Mouse (Mus musculus): ENCODE data around the gene Tlcd1.
A peak's percentile ranks its signal among the peaks of the same experiment; 100 is the strongest.

Gene Tlcd1

GRCm38 (mm10) chr11:78164924-78165760 is 11.4 kb upstream of the Tlcd1 start, which contains the start of gene Traf4:
Traf4 (minus strand) TSS chr11:78165589.
- H3K36me3 ChIP-seq (ENCODE audit: control insufficient read depth, insufficient read depth, low read length, poor library complexity, severe bottlenecking): peaks cover 1% of the 10 kb centered on the region; the same call in 1 of the 2 replicates
- DNase-seq (ENCODE audit: low read depth, low spot score): peak; percentile 87
- no peaks in the 10 kb centered on the region for H3K27me3 ChIP-seq (ENCODE audit: control insufficient read depth, insufficient read depth, low read length, poor library complexity, severe bottlenecking)

- peaks cover 1% of the 10 kb centered on the region; the same call in 1 of the 2 replicates for H3K36me3 ChIP-seq (ENCODE audit: control insufficient read depth, insufficient read depth, low read length, poor library complexity, severe bottlenecking)
- no peak for DNase-seq (ENCODE audit: low read depth, low spot score)
- no peaks in the 10 kb centered on the region for H3K27me3 ChIP-seq (ENCODE audit: control insufficient read depth, insufficient read depth, low read length, poor library complexity, severe bottlenecking)
These were observed 10.8 kb upstream of the Tlcd1 start for GRCm38 (mm10) chr11:78165761-78166109.

- no peak for DNase-seq (ENCODE audit: low read depth, low spot score)
- peaks cover 1% of the 10 kb centered on the region; the same call in 1 of the 2 replicates for H3K36me3 ChIP-seq (ENCODE audit: control insufficient read depth, insufficient read depth, low read length, poor library complexity, severe bottlenecking)
- H3K27me3 ChIP-seq (ENCODE audit: control insufficient read depth, insufficient read depth, low read length, poor library complexity, severe bottlenecking): no peaks in the 10 kb centered on the region
These were observed 10.3 kb upstream of the Tlcd1 start for GRCm38 (mm10) chr11:78166161-78166560.

GRCm38 (mm10) chr11:78166640-78167039 is 9.9 kb upstream of the Tlcd1 start:
- Histone ChIP-seq H3K27me3 (ENCODE audit: control insufficient read depth, insufficient read depth, low read length, poor library complexity, severe bottlenecking) (no peaks in the 10 kb centered on the region), H3K36me3 (ENCODE audit: control insufficient read depth, insufficient read depth, low read length, poor library complexity, severe bottlenecking) (no peaks in the 10 kb centered on the region; the same call in 1 of the 2 replicates)
- no peak for DNase-seq (ENCODE audit: low read depth, low spot score)

GRCm38 (mm10) chr11:78167257-78167959 is 9.1 kb upstream of the Tlcd1 start:
- H3K36me3 ChIP-seq (ENCODE audit: control insufficient read depth, insufficient read depth, low read length, poor library complexity, severe bottlenecking): no peaks in the 10 kb centered on the region
- DNase-seq (ENCODE audit: low read depth, low spot score): no peak
- no peaks in the 10 kb centered on the region for H3K27me3 ChIP-seq (ENCODE audit: control insufficient read depth, insufficient read depth, low read length, poor library complexity, severe bottlenecking)

- Histone ChIP-seq H3K27me3 (ENCODE audit: control insufficient read depth, insufficient read depth, low read length, poor library complexity, severe bottlenecking) (no peaks in the 10 kb centered on the region), H3K36me3 (ENCODE audit: control insufficient read depth, insufficient read depth, low read length, poor library complexity, severe bottlenecking) (no peaks in the 10 kb centered on the region)
- peak; percentile 90 for DNase-seq (ENCODE audit: low read depth, low spot score)
These were observed 7.7 kb upstream of the Tlcd1 start for GRCm38 (mm10) chr11:78168541-78169468.

DNA sequence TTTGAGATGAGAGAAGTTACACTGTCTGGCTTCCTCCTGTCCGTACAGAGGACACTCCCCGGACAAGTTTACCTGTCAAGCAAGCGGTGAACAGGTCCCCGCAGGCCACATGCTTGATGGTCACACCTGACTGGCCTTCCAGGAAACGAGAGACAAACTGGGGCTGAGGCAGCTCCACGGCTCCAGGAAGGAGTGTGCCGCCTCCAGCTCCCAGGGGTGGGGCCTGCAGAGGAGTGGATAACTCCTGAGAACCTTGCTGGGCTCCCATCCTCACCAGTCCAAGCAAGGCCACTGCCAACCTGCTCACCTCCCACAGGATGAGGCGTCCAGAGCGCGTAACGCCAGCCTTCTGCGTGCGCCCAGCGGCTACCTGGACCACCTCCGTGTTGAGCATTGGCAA is 6.2 kb upstream of the Tlcd1 start:
- DNase-seq (ENCODE audit: low read depth, low spot score): peak; percentile 34
- H3K36me3 ChIP-seq (ENCODE audit: control insufficient read depth, insufficient read depth, low read length, poor library complexity, severe bottlenecking): no peaks in the 10 kb centered on the region
- H3K27me3 ChIP-seq (ENCODE audit: control insufficient read depth, insufficient read depth, low read length, poor library complexity, severe bottlenecking): no peaks in the 10 kb centered on the region

DNA sequence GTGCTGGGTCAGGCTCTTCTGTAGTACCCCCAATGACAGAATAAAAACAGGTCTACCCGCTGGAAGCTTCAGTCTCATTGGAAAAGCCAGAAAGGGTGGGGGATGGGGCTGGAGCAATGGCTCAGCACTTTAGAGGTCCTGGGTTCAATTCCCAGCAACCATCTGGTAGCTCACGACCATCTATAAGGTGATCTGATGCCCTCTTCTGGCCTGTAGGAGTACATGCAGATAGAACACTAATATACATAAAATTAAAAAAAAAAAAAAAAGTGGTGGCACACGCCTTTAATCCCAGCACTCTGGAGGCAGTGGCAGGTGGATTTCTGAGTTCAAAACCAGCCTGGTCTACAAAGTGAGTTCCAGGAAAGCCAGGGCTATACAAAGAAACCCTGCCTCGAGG is 5.2 kb upstream of the Tlcd1 start:
- H3K36me3 ChIP-seq (ENCODE audit: control insufficient read depth, insufficient read depth, low read length, poor library complexity, severe bottlenecking): no peaks in the 10 kb centered on the region
- no peaks in the 10 kb centered on the region for H3K27me3 ChIP-seq (ENCODE audit: control insufficient read depth, insufficient read depth, low read length, poor library complexity, severe bottlenecking)
- peak; percentile 55 for DNase-seq (ENCODE audit: low read depth, low spot score)

DNA sequence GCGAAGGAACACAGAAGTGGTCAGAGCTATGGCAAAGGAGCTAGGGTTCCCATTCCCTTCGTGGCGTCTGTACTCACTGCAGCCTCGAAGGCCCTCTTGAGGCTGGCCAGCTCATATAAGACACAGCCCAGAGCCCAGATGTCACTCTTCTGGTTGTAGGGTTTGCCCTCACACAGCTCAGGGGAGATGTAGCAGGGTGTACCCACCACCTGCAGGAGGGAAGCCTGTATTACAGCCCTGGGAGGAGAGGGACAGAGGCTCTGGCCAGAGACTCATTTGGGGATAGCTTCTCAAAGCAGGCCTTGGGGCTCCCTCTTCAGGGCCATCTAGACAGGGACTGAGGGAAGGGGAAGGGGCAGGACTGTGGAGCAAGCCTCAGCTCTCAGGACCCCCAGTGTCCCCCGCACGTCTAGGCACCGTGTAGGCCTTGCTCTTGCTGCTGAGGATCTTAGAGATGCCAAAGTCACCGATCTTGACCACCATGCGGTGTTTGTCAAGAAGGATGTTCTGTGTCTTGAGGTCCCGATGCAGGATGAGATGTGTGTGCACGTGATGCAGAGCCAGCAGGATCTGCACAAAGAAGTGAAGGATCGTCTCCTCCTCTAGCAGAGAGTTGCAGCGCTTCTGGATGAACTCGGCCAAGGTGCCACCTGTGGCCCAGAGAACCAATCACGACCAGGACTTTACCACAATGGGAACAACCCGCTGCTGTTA is 4.3 kb upstream of the Tlcd1 start:
- Histone ChIP-seq H3K27me3 (ENCODE audit: control insufficient read depth, insufficient read depth, low read length, poor library complexity, severe bottlenecking) (no peaks in the 10 kb centered on the region), H3K36me3 (ENCODE audit: control insufficient read depth, insufficient read depth, low read length, poor library complexity, severe bottlenecking) (no peaks in the 10 kb centered on the region)
- DNase-seq (ENCODE audit: low read depth, low spot score): peak; percentile 47

- no peaks in the 10 kb centered on the region for H3K36me3 ChIP-seq (ENCODE audit: control insufficient read depth, insufficient read depth, low read length, poor library complexity, severe bottlenecking)
- H3K27me3 ChIP-seq (ENCODE audit: control insufficient read depth, insufficient read depth, low read length, poor library complexity, severe bottlenecking): no peaks in the 10 kb centered on the region
- DNase-seq (ENCODE audit: low read depth, low spot score): no peak
These were observed 3.6 kb upstream of the Tlcd1 start for GRCm38 (mm10) chr11:78172748-78173383.

DNA sequence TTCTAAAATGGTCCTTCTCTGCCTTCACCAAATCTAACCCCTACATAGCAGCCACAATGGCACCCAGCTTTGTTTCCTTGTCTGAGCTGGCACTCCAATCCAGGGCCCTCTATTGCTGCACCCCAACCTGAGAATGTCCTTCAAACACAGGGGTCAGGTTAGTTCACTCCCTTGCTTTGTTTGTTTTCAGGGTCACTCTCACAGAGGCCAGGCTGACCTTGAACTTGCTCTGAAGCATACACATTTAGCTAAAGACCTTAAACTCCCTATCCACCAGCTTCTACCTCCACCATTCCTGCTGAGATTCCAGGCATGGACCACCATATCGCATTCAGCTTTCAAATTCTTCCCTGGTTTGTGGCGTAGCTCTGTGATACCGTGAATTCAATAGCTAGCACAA is 2.0 kb upstream of the Tlcd1 start:
- Histone ChIP-seq H3K27me3 (ENCODE audit: control insufficient read depth, insufficient read depth, low read length, poor library complexity, severe bottlenecking) (no peaks in the 10 kb centered on the region), H3K36me3 (ENCODE audit: control insufficient read depth, insufficient read depth, low read length, poor library complexity, severe bottlenecking) (no peaks in the 10 kb centered on the region)
- DNase-seq (ENCODE audit: low read depth, low spot score): no peak

DNA sequence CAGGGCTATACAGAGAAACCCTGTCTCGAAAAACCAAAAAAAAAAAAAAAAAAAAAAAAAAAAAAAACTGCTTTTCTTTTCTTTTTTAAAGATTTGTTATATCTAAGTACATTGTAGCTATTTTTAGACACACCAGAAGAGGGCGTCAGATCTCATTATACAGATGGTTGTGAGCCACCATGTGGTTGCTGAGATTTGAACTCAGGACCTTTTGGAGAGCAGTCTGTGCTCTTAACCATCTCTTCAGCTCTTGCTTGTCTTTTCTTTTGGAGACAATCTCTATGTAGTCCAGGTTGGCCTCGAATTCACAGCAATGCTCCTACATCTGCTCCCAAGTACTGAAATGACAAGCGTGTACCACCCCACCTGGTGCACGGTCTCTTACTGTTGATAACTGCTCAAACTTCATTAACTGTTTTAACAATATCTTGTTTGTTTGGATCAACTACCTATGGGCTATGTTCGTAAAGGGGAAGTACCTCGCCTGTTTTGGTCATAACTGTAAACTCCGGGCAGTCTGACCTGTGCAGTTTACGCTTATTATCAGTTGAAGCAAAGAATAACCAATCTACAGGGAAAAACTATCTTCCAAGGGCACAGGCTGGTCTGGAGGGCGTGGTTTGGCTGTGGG is 625 bp upstream of the Tlcd1 start:
- Histone ChIP-seq H3K36me3 (ENCODE audit: control insufficient read depth, insufficient read depth, low read length, poor library complexity, severe bottlenecking) (peaks cover 6% of the 10 kb centered on the region), H3K27me3 (ENCODE audit: control insufficient read depth, insufficient read depth, low read length, poor library complexity, severe bottlenecking) (no peaks in the 10 kb centered on the region)
- peak; percentile 67 for DNase-seq (ENCODE audit: low read depth, low spot score)

- peak; percentile 63 for DNase-seq (ENCODE audit: low read depth, low spot score)
- Histone ChIP-seq H3K36me3 (ENCODE audit: control insufficient read depth, insufficient read depth, low read length, poor library complexity, severe bottlenecking) (peaks cover 8% of the 10 kb centered on the region), H3K27me3 (ENCODE audit: control insufficient read depth, insufficient read depth, low read length, poor library complexity, severe bottlenecking) (no peaks in the 10 kb centered on the region)
These were observed 407 bp downstream of the Tlcd1 start for GRCm38 (mm10) chr11:78176905-78177331.

Data from splenic B cell, adult 2 months (primary cell).